Mouse (Mus musculus): Measurements from ENCODE around the gene Zfp653.

Zfp653 gene

GRCm38 (mm10) chr9:22017208-22017825 lies 53.9 kb downstream of the Zfp653 start:
- DNase-seq: no peak

- no peak for DNase-seq
Measured at GRCm38 (mm10) chr9:22016245-22016644, 54.9 kb downstream of the Zfp653 start.

DNA sequence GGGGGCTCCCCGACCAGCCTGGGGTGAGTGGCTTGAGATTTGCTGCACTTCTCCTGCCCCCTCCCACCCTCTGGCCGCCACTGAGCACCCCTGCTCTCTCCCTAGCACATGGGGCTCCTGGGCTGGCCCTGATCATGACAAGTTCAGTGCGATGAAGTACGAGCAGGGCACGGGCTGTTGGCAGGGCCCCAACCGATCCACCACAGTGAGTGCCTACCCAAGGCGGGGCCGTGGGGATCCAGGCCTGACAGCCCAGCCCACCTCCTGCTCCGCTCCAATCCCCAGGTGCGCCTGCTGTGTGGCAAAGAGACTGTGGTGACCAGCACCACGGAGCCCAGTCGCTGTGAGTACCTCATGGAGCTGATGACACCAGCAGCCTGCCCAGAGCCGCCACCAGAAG lies 58.4 kb downstream of the Zfp653 start:
- DNase-seq: no peak

DNA sequence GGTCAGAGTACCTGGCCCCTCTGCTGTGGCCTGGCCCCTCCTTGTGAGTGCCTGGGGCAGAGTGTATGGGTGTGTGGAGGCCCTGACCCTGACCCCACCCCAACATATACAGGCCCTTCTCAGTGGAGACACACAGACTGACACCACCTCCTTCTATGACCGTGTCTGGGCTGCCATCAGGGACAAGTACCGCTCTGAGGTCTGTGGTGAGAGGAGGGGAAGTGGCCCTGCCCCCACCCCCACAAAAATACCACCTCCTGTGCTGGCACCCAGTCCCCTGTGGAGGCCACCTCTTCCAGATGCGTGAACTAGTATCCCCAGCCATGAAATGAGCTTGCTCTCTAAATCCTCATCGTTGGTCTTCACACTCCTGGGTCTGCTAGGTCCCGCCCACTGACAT lies 60.1 kb downstream of the Zfp653 start:
- DNase-seq: no peak
